Mouse (Mus musculus) lung, adult 2 months (tissue): ENCODE measurements around the gene Uqcrh. TPM values are rescaled to one million over a fixed set of nuclear protein-coding genes. Genes with fewer than 3 reads are reported as not detected.

ENCODE experiments used
- DNase-seq: peaks from one replicate; pipeline ENCODE4 v3.0.0; 2022
- H3K4me1 ChIP-seq: fragments of 200-500 bp; 2 replicates; pipeline ENCODE4 v1.6.1; 2011; ENCODE audit warnings: low read length; ENCODE audit not compliant: control insufficient read depth, insufficient read depth
- H3K4me3 ChIP-seq: fragments of 200-500 bp; replicated peaks from 2 replicates; pipeline ENCODE3; 2011; ENCODE audit warnings: low read depth, mild to moderate bottlenecking, control low read depth, low read length; ENCODE audit errors: extremely low read depth
- CTCF ChIP-seq: fragments of 200-500 bp; IDR thresholded peaks from 2 replicates; pipeline ENCODE4 v1.5.1; 2011; ENCODE audit warnings: mild to moderate bottlenecking, low read length, control low read depth; ENCODE audit not compliant: insufficient read depth
- POLR2A ChIP-seq: fragments of 200-500 bp; IDR thresholded peaks from 2 replicates; pipeline ENCODE4 v1.6.1; 2011; ENCODE audit warnings: low read depth, mild to moderate bottlenecking, control low read depth, low read length, borderline replicate concordance; ENCODE audit errors: extremely low read depth
- WGBS: fragments of 180-500 bp; shearing (Covaris S2); methylation state at CpG from one replicate; pipeline ENCODE4 v1.1.7; 2018; 5-methylcytosine and 5-hydroxymethylcytosine counted together
- polyA plus RNA-seq: library from polyadenylated mRNA; depleted of rRNA; stranded (reverse); fragments of >200 nt; gene quantifications from 2 replicates; pipeline ENCODE4 v1.2.3, GENCODE M21; 2012; rRNA removed

Uqcrh gene
- polyA plus RNA-seq, 1 experiment, result 113 TPM

GRCm38 (mm10) chr4:116033374-116033773 lies 41.5 kb downstream of the Uqcrh start:
- no peak for DNase-seq
- no peak for TF ChIP-seq CTCF
- TF ChIP-seq POLR2A, result no peak
- Histone ChIP-seq H3K4me3 (no peak overlapping the region), H3K4me1 (no peaks in the 10 kb centered on the region)
- WGBS, result 94% methylated on average over 5 of the region's 5 CpGs

DNA sequence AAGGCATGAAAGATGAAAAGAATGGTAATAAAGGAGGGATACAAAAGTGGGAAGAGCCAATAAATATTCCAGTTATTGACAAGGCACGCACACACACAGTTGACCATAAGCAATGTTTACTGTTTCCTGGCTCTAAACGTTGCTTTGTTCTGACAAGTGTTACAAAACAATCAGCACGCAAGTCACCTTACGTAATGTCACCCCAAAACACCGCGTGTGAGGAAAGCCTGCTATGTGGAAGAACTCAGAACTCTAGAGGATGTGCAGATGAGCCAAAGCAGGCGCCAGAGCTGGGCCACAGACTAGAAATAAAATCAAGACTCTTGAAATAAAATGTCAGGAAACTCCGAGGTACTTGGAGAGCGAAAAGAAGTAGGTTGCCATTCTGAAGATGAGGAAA lies 42.0 kb downstream of the Uqcrh start:
- Histone ChIP-seq H3K4me3 (no peak overlapping the region), H3K4me1 (no peaks in the 10 kb centered on the region)
- TF ChIP-seq CTCF (no peak), POLR2A (no peak)
- 81% methylated on average over 9 of the region's 9 CpGs for WGBS
- no peak for DNase-seq

DNA sequence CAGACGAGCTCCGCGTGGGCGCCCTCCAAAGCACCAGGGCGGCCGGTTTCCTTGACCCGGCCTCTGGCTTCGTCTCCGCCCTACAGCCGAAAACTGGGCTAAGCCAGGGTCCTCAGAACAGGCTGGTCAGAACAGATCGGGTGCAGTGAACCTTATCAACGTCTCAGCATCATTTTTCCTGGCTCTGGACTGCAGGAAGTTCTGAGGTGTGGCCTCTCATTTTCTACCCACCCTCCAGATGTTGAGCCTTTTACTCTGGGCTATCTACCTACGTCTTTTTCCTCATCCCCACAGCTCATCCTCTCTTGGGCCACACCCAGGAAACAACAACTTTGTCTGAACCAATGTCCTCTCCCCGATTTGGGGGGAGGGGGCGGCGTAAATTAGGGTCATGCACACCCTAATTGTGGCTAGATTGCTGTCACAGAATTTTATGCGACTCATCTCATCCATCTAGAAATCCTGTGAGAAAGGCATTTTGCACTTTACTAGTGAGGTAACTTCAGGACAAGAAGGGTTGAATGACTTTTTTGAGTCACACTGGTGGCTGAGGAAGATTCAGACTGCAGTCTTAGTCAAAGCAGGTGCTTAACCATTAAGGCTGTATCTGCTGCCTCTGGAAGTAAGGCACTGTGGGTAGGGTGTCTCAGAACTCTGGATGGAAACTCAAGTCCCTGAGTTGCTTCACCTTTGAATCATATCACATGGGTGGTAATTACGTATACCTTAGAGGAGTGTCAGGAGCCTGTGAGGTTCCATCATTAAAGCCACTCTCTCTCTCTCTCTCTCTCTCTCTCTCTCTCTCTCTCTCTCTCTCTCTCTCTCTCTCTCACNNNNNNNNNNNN lies 56.7 kb downstream of the Uqcrh start, which contains the start of gene Faah:
Gene Faah (minus strand): TSS at position 25 of the 845 bp plus-strand sequence.
- no peak for DNase-seq

GRCm38 (mm10) chr4:116017300-116017901 lies 57.5 kb downstream of the Uqcrh start:
- H3K4me1 ChIP-seq, result peaks cover 3% of the 10 kb centered on the region; the same call in 1 of the 2 replicates
- WGBS, result under 1% methylated on average over 60 of the region's 60 CpGs
- H3K4me3 ChIP-seq, result peak overlapping the region; percentile 64
- peak; percentile 79 for DNase-seq
- TF ChIP-seq POLR2A (peak; percentile 36; the same call in 1 of the 2 replicates), CTCF (no peak)

More for the DNA sequence above, 56.7 kb downstream of the Uqcrh start, which contains the start of gene Faah:
- peak within 1 kb of the TSS; percentile 64 for H3K4me3 ChIP-seq
- WGBS, result 12% methylated on average over 18 of the region's 18 CpGs
- peaks cover 3% of the 10 kb centered on the region; the same call in 1 of the 2 replicates for H3K4me1 ChIP-seq
- no peak for TF ChIP-seq POLR2A
- TF ChIP-seq CTCF, result no peak

Other genes with a start within 250 kb of the Uqcrh start
- 27.9 and 45.4 TPM in 2 replicates for gene Mob3c, start 247.0 kb downstream of the Uqcrh start, polyA plus RNA-seq
- gene Mknk1, start 235.9 kb downstream of the Uqcrh start, polyA plus RNA-seq, result 65.9 and 73.9 TPM in 2 replicates
- not detected in 2 replicates for gene Kncn, start 190.7 kb downstream of the Uqcrh start, polyA plus RNA-seq
- gene 6430628N08Rik, start 184.4 kb downstream of the Uqcrh start, polyA plus RNA-seq, result not detected in 2 replicates
- gene Dmbx1, start 135.1 kb downstream of the Uqcrh start, polyA plus RNA-seq, result not detected in 2 replicates
- 24.5 and 31.7 TPM in 2 replicates for gene Faah, start 57.1 kb downstream of the Uqcrh start, polyA plus RNA-seq
- gene Nsun4, start 21.2 kb downstream of the Uqcrh start, polyA plus RNA-seq, result 14.3 and 22.8 TPM in 2 replicates
- gene Lrrc41, start 198 bp upstream of the Uqcrh start, polyA plus RNA-seq, result 61.5 and 62.1 TPM in 2 replicates
- 0.42 and 0.70 TPM in 2 replicates for gene Rad54l, start 48.6 kb upstream of the Uqcrh start, polyA plus RNA-seq
- gene Pomgnt1, start 48.8 kb upstream of the Uqcrh start, polyA plus RNA-seq, result 37.3 and 46.4 TPM in 2 replicates
- 3.7 and 5.7 TPM in 2 replicates for gene Lurap1, start 76.3 kb upstream of the Uqcrh start, polyA plus RNA-seq
- 60.8 and 93.7 TPM in 2 replicates for gene Tspan1, start 92.5 kb upstream of the Uqcrh start, polyA plus RNA-seq
- not detected in 2 replicates for gene 1700042G07Rik, start 98.3 kb upstream of the Uqcrh start, polyA plus RNA-seq
- gene Gm49337, start 98.3 kb upstream of the Uqcrh start, polyA plus RNA-seq, result not detected in 2 replicates
- 23.5 and 23.8 TPM in 2 replicates for gene Pik3r3, start 146.5 kb upstream of the Uqcrh start, polyA plus RNA-seq